Mouse (Mus musculus): ENCODE measurements around the gene P2rx2. TPM values are rescaled to one million over a fixed set of nuclear protein-coding genes. Genes with fewer than 3 reads are reported as not detected.

P2rx2 gene
- polyA plus RNA-seq, 1 experiment from 2014 or later = 1.8 TPM

- no peak for ATAC-seq (ENCODE audit: insufficient number of reproducible peaks, insufficient read depth, low FRiP score, low read depth)
- H3K4me2 ChIP-seq (replicated peaks; ENCODE audit: low read depth, low read length) = no peak overlapping the region
- 92% methylated on average over 1 of the region's 1 CpGs for WGBS
- H3K9me3 ChIP-seq (ENCODE audit: control insufficient read depth, low read depth, low read length) = no peaks in the 10 kb centered on the region
- no peaks in the 10 kb centered on the region for H3K4me1 ChIP-seq (ENCODE audit: control insufficient read depth, insufficient read depth, low read length)
- no peaks in the 10 kb centered on the region for H3K27me3 ChIP-seq (ENCODE audit: control insufficient read depth, insufficient read depth, low read length)
- H3K9ac ChIP-seq (replicated peaks; ENCODE audit: low read depth, low read length) = no peak overlapping the region
- H3K36me3 ChIP-seq (ENCODE audit: control insufficient read depth, insufficient read depth, low read length) = peaks cover 53% of the 10 kb centered on the region
- no peak overlapping the region for H3K4me3 ChIP-seq (ENCODE audit: low read depth, low read length)
- H3K27ac ChIP-seq (ENCODE audit: low read length) = no peak overlapping the region
Measured at GRCm38 (mm10) chr5:110296637-110297036, 46.4 kb downstream of the P2rx2 start.

GRCm38 (mm10) chr5:110291649-110292048 is 51.4 kb downstream of the P2rx2 start:
- Histone ChIP-seq H3K36me3 (ENCODE audit: control insufficient read depth, insufficient read depth, low read length) (peaks cover 45% of the 10 kb centered on the region), H3K4me3 (ENCODE audit: low read depth, low read length) (no peak overlapping the region), H3K9me3 (ENCODE audit: control insufficient read depth, low read depth, low read length) (no peaks in the 10 kb centered on the region), H3K9ac (replicated peaks; ENCODE audit: low read depth, low read length) (no peak overlapping the region), H3K27ac (ENCODE audit: low read length) (no peak overlapping the region), H3K27me3 (ENCODE audit: control insufficient read depth, insufficient read depth, low read length) (no peaks in the 10 kb centered on the region), H3K4me1 (ENCODE audit: control insufficient read depth, insufficient read depth, low read length) (no peaks in the 10 kb centered on the region), H3K4me2 (replicated peaks; ENCODE audit: low read depth, low read length) (no peak overlapping the region)
- no peak for ATAC-seq (ENCODE audit: insufficient number of reproducible peaks, insufficient read depth, low FRiP score, low read depth)
- 92% methylated on average over 1 of the region's 1 CpGs for WGBS

Other genes with a start within 250 kb of the P2rx2 start
- gene Gm35315, start 248.8 kb downstream of the P2rx2 start, polyA plus RNA-seq (2014; fragmentation: Nextera tagmentation; extraction: Ambion mirVana) = 0.69 and 1.5 TPM in 2 replicates
- gene Plcxd1, start 243.2 kb downstream of the P2rx2 start, polyA plus RNA-seq (2014; fragmentation: Nextera tagmentation; extraction: Ambion mirVana) = 0.69 and 0.97 TPM in 2 replicates
- gene Gtpbp6, start 235.0 kb downstream of the P2rx2 start, polyA plus RNA-seq (2014; fragmentation: Nextera tagmentation; extraction: Ambion mirVana) = 27.1 and 30.8 TPM in 2 replicates
- gene Zfp605, start 233.1 kb downstream of the P2rx2 start, polyA plus RNA-seq (2014; fragmentation: Nextera tagmentation; extraction: Ambion mirVana) = 4.0 and 5.8 TPM in 2 replicates
- 42.0 and 42.2 TPM in 2 replicates for gene Chfr, start 207.4 kb downstream of the P2rx2 start, polyA plus RNA-seq (2014; fragmentation: Nextera tagmentation; extraction: Ambion mirVana)
- gene Golga3, start 166.5 kb downstream of the P2rx2 start, polyA plus RNA-seq (2014; fragmentation: Nextera tagmentation; extraction: Ambion mirVana) = 25.8 and 27.1 TPM in 2 replicates
- 35.3 and 39.4 TPM in 2 replicates for gene Ankle2, start 112.2 kb downstream of the P2rx2 start, polyA plus RNA-seq (2014; fragmentation: Nextera tagmentation; extraction: Ambion mirVana)
- 58.4 and 70.8 TPM in 2 replicates for gene Pgam5, start 73.3 kb downstream of the P2rx2 start, polyA plus RNA-seq (2014; fragmentation: Nextera tagmentation; extraction: Ambion mirVana)
- gene Pxmp2, start 57.0 kb downstream of the P2rx2 start, polyA plus RNA-seq (2014; fragmentation: Nextera tagmentation; extraction: Ambion mirVana) = 5.3 and 5.5 TPM in 2 replicates
- 29.5 and 30.7 TPM in 2 replicates for gene Pole, start 56.9 kb downstream of the P2rx2 start, polyA plus RNA-seq (2014; fragmentation: Nextera tagmentation; extraction: Ambion mirVana)
- not detected in 2 replicates for gene Lrcol1, start 1.5 kb upstream of the P2rx2 start, polyA plus RNA-seq (2014; fragmentation: Nextera tagmentation; extraction: Ambion mirVana)
- gene Fbrsl1, start 105.3 kb upstream of the P2rx2 start, polyA plus RNA-seq (2014; fragmentation: Nextera tagmentation; extraction: Ambion mirVana) = 8.6 and 9.8 TPM in 2 replicates
- gene Galnt9, start 201.1 kb upstream of the P2rx2 start, polyA plus RNA-seq (2014; fragmentation: Nextera tagmentation; extraction: Ambion mirVana) = 0.86 and 1.2 TPM in 2 replicates

Data from stomach, embryonic 14.5 days (tissue).